9 mouse cellular contexts compared by ENCODE assay signal in the genomic region with DNA sequence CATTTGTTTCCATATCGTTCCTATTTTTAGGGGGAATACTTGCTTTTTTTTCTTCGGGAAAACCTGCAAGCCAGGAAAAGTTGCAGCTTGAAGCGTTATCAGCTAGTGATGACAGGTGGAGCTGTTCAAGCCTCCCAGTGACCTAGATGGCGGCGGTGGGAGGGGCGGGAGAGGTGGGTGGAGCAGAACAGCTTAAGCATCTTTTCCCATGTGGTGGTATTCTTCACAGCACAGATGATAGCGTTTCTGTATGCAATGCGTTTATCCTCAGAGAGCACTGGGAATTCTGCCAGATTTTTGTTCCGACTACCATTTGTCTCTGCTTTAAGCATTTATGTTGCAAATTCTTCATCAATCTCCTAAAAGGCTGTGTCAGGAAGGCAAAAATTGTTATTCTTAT.
DNase-seq lines count a peak whose midpoint lies in the region; ATAC-seq and TF ChIP-seq lines count a peak whose summit lies in the region.
"Had no signal": no experiment of that assay in that cellular context is flagged by ENCODE, and none has a peak within 500 bp of the region (broad histone marks: within the 10 kb centered on the region; RNA-seq: fewer than 3 reads in every experiment).

No protein-coding gene starts in this region.

- no peaks in the 10 kb centered on the region for H3K27me3 ChIP-seq in midbrain, embryonic 11.5 days (ENCODE audit: control insufficient read depth, insufficient read depth, low read length)
- no peaks in the 10 kb centered on the region for H3K27me3 ChIP-seq in midbrain, embryonic 10.5 days (ENCODE audit: low read depth, poor library complexity, severe bottlenecking)
- no peaks in the 10 kb centered on the region for H3K27me3 ChIP-seq in heart, embryonic 15.5 days

- WGBS in midbrain, embryonic 11.5 days, result 40% methylated on average over 9 of the region's 9 CpGs
- 38% methylated on average over 9 of the region's 9 CpGs for WGBS in midbrain, embryonic 10.5 days
- WGBS in heart, embryonic 15.5 days, result 6% methylated on average over 9 of the region's 9 CpGs
- WGBS in olfactory bulb, adult 2 months, result 10% methylated on average over 9 of the region's 9 CpGs

- TF ChIP-seq CTCF in olfactory bulb, adult 2 months (IDR thresholded peaks at IDR 0.05; ENCODE audit: insufficient read depth, low read depth, low read length), result no peak

- H3K27ac ChIP-seq in midbrain, embryonic 11.5 days (ENCODE audit: low read depth, low read length), result no peak overlapping the region
- no peak overlapping the region for H3K27ac ChIP-seq in midbrain, embryonic 10.5 days (replicated peaks)
- H3K27ac ChIP-seq in heart, embryonic 15.5 days, result peak overlapping the region; percentile 88
- H3K27ac ChIP-seq in olfactory bulb, adult 2 months (ENCODE audit: insufficient read depth, low read depth, low read length), result no peak overlapping the region
- H3K27ac ChIP-seq: macrophage had no signal

- ATAC-seq in midbrain, embryonic 11.5 days (ENCODE audit: low FRiP score), result peak; percentile 64; the same call in 1 of the 2 replicates
- peak; percentile 92 for ATAC-seq in heart, embryonic 15.5 days (replicated peaks; ENCODE audit: insufficient number of reproducible peaks, insufficient read depth, low FRiP score, low read depth)
- ATAC-seq in megakaryocyte-erythroid progenitor cell, adult 5-6 weeks (replicated peaks; ENCODE audit: low FRiP score, low TSS enrichment, poor library complexity, severe bottlenecking), result no peak

- no peaks in the 10 kb centered on the region for H3K36me3 ChIP-seq in midbrain, embryonic 11.5 days (ENCODE audit: control insufficient read depth, insufficient read depth, low read length)
- no peaks in the 10 kb centered on the region for H3K36me3 ChIP-seq in midbrain, embryonic 10.5 days
- H3K36me3 ChIP-seq in heart, embryonic 15.5 days, result no peaks in the 10 kb centered on the region

- H3K4me1 ChIP-seq in midbrain, embryonic 11.5 days (ENCODE audit: control insufficient read depth, insufficient read depth, low read length), result no peaks in the 10 kb centered on the region
- no peaks in the 10 kb centered on the region; the same call in 1 of the 2 replicates for H3K4me1 ChIP-seq in midbrain, embryonic 10.5 days
- H3K4me1 ChIP-seq in heart, embryonic 15.5 days (replicated peaks), result peaks cover 21% of the 10 kb centered on the region
- H3K4me1 ChIP-seq in olfactory bulb, adult 2 months (ENCODE audit: control insufficient read depth, insufficient read depth, low read length), result 0 out of 2 replicates have a peak, but pooled peaks cover 2% of the 10 kb centered on the region

- no peak overlapping the region for H3K4me2 ChIP-seq in midbrain, embryonic 11.5 days
- peak overlapping the region; percentile 51 for H3K4me2 ChIP-seq in heart, embryonic 15.5 days

- H3K9ac ChIP-seq in midbrain, embryonic 11.5 days (ENCODE audit: low read length), result no peak overlapping the region
- no peak overlapping the region for H3K9ac ChIP-seq in heart, embryonic 15.5 days

- DNase-seq in midbrain, embryonic 11.5 days (ENCODE audit: low spot score, missing footprints), result no peak
- DNase-seq in midbrain, embryonic 10.5 days (ENCODE audit: low spot score), result no peak
- DNase-seq in embryo, embryonic 11 days, result peak; percentile 49
- peak; percentile 23 to 26 for DNase-seq in layer of hippocampus, postnatal 25 days (ENCODE audit: extremely low spot score in 1 of 2, low spot score in 1 of 2)
- DNase-seq in T-cell, adult 2 months (ENCODE audit: low spot score), result no peak

- no peak for TF ChIP-seq POLR2A in olfactory bulb, adult 2 months (IDR thresholded peaks at IDR 0.05; ENCODE audit: insufficient read depth, low read depth, low read length)

- H3K9me3 ChIP-seq in midbrain, embryonic 11.5 days (ENCODE audit: control insufficient read depth, low read length), result no peaks in the 10 kb centered on the region
- no peaks in the 10 kb centered on the region for H3K9me3 ChIP-seq in midbrain, embryonic 10.5 days (replicated peaks)
- no peaks in the 10 kb centered on the region for H3K9me3 ChIP-seq in heart, embryonic 15.5 days (replicated peaks)

- no peak overlapping the region for H3K4me3 ChIP-seq in midbrain, embryonic 11.5 days (ENCODE audit: low read depth, low read length)
- no peak overlapping the region for H3K4me3 ChIP-seq in midbrain, embryonic 10.5 days
- peak overlapping the region; percentile 32 for H3K4me3 ChIP-seq in heart, embryonic 15.5 days
- H3K4me3 ChIP-seq in olfactory bulb, adult 2 months (ENCODE audit: insufficient read depth, low read depth, low read length), result peak overlapping the region; percentile 2; the same call in 1 of the 2 replicates

Comparison
In these comparisons a context has a peak if more than half of its experiments do, and no peak if none do; other contexts are left out.
1. DNase-seq: peak in embryo, embryonic 11 days (single experiment) and layer of hippocampus, postnatal 25 days (2 of 2); none in midbrain, embryonic 11.5 days (single experiment), midbrain, embryonic 10.5 days (single experiment) and T-cell, adult 2 months (single experiment).
2. H3K4me3 ChIP-seq: peak in heart, embryonic 15.5 days (single experiment) and olfactory bulb, adult 2 months (single experiment); none in midbrain, embryonic 11.5 days (single experiment) and midbrain, embryonic 10.5 days (single experiment).